Comparison of ENCODE assay signal across 19 mouse cellular contexts in the genomic region with DNA sequence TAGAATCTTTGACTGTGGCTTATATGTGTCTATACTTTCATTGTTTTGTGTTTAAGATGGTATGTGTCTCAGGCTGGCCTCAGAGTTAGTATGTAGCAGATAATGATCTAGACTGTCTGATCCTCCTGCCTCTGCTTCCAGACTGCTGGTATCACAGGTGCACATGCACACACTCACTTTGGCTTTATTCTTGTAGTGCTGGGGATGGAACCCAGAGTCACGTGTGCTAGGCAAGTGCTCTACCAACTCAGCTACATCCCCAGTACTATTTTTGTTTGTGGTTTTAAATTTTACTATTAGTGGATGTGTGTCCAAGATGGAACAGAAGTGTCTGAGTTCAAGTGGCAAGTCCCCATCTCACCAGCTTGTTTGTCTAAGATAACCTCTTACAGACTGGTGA. TPM values are rescaled to one million over a fixed set of nuclear protein-coding genes. Genes with fewer than 3 reads are reported as not detected.
A peak's percentile ranks its signal among the peaks of the same experiment; 100 is the strongest.
DNase-seq lines count a peak whose midpoint lies in the region; ATAC-seq and TF ChIP-seq lines count a peak whose summit lies in the region.
"Had no signal": no experiment of that assay in that cellular context is flagged by ENCODE, and none has a peak within 500 bp of the region (broad histone marks: within the 10 kb centered on the region; RNA-seq: fewer than 3 reads in every experiment).

No protein-coding gene starts in this region.

- no peaks in the 10 kb centered on the region for H3K79me2 ChIP-seq in myocyte (ENCODE audit: control insufficient read depth, insufficient read depth)

- H3K27ac ChIP-seq in small intestine, adult 2 months (ENCODE audit: insufficient read depth, low read depth, low read length), result 0 out of 2 replicates have a peak overlapping the region, but pooled peaks have one; percentile 26
- no peak overlapping the region for H3K27ac ChIP-seq in midbrain, postnatal 0 days (ENCODE audit: low read depth, low read length)

- H3K4me2 ChIP-seq in myocyte (ENCODE audit: low read depth), result no peak overlapping the region
- H3K4me2 ChIP-seq in midbrain, postnatal 0 days (ENCODE audit: low read depth, low read length, poor library complexity, severe bottlenecking), result no peak overlapping the region

- no peak overlapping the region for H3K4me3 ChIP-seq in myocyte
- no peak overlapping the region for H3K4me3 ChIP-seq in small intestine, adult 2 months (ENCODE audit: low read depth, low read length)
- no peak overlapping the region for H3K4me3 ChIP-seq in midbrain, postnatal 0 days (ENCODE audit: low read depth, low read length)

- H3K9ac ChIP-seq in midbrain, postnatal 0 days (replicated peaks; ENCODE audit: low read length, poor library complexity, severe bottlenecking), result no peak overlapping the region

- H3K9me3 ChIP-seq in midbrain, postnatal 0 days (ENCODE audit: low read length), result no peaks in the 10 kb centered on the region
- H3K9me3 ChIP-seq: G1E had no signal

- no peak for DNase-seq in spleen, adult 18-20 months
- no peak for DNase-seq in midbrain, postnatal 0 days (ENCODE audit: low spot score)
- DNase-seq: adrenal gland, adult 2 months; adrenal gland, adult 8-10 months; adrenal gland, postnatal 10 days; adrenal gland, postnatal 14 days; adrenal gland, postnatal 25 days; adrenal gland, postnatal 36 days; B cell, adult 2 months; cerebellum, adult 11 months; cerebellum, adult 11-12 months; cerebellum, adult 18-20 months had no signal

- no peak overlapping the region for H3ac ChIP-seq in myocyte (ENCODE audit: control insufficient read depth, insufficient read length)

- peaks cover 20% of the 10 kb centered on the region; the same call in 1 of the 2 replicates for H3K4me1 ChIP-seq in small intestine, adult 2 months (ENCODE audit: control insufficient read depth, insufficient read depth, insufficient read length, low read length)
- no peaks in the 10 kb centered on the region for H3K4me1 ChIP-seq in midbrain, postnatal 0 days (ENCODE audit: insufficient read depth, low read length)

- TF ChIP-seq CTCF in small intestine, adult 2 months (IDR thresholded peaks at IDR 0.05; ENCODE audit: extremely low read depth, insufficient read length, insufficient replicate concordance, low read depth, low read length), result no peak
- TF ChIP-seq CTCF in midbrain, postnatal 0 days (IDR thresholded peaks at IDR 0.05), result no peak

- no peak for ATAC-seq in midbrain, postnatal 0 days (ENCODE audit: low FRiP score)
- ATAC-seq: activated CD4-positive, CD25-positive, alpha-beta regulatory T cell, adult 4 months; CD4-positive, CD25-positive, alpha-beta regulatory T cell, adult 4 months had no signal

- H3K27me3 ChIP-seq in myocyte (ENCODE audit: control insufficient read depth, insufficient read depth, insufficient read length), result no peaks in the 10 kb centered on the region
- H3K27me3 ChIP-seq in small intestine, adult 2 months (ENCODE audit: control insufficient read depth, insufficient read depth, low read length), result no peaks in the 10 kb centered on the region
- H3K27me3 ChIP-seq in midbrain, postnatal 0 days (ENCODE audit: insufficient read depth, low read length), result no peaks in the 10 kb centered on the region
- H3K27me3 ChIP-seq: CH12.LX, Patski had no signal

- no peak for TF ChIP-seq POLR2A in myocyte (IDR thresholded peaks at IDR 0.05; ENCODE audit: insufficient read length, low read depth)
- no peak for TF ChIP-seq POLR2A in small intestine, adult 2 months (IDR thresholded peaks at IDR 0.05; ENCODE audit: low read depth, low read length)

- no peaks in the 10 kb centered on the region for H3K36me3 ChIP-seq in myocyte (ENCODE audit: control insufficient read depth, insufficient read depth)
- H3K36me3 ChIP-seq in small intestine, adult 2 months (ENCODE audit: control insufficient read depth, insufficient read depth, low read length), result peaks cover 20% of the 10 kb centered on the region
- H3K36me3 ChIP-seq in midbrain, postnatal 0 days (ENCODE audit: insufficient read depth, low read length), result peaks cover 36% of the 10 kb centered on the region

- 45% methylated on average over 1 of the region's 1 CpGs for WGBS in small intestine, adult 2 months
- WGBS in midbrain, postnatal 0 days, result 94% methylated on average over 1 of the region's 1 CpGs

TF ChIP-seq in myocyte, 11 proteins besides CTCF, POLR2A, EP300 and RAD21:
- no peak for TF ChIP-seq SRF (IDR thresholded peaks at IDR 0.05; ENCODE audit: control insufficient read depth, insufficient read length, low read depth)
- no peak for TF ChIP-seq REST (IDR thresholded peaks at IDR 0.05; ENCODE audit: insufficient read depth, insufficient read length)
- no peak for TF ChIP-seq TCF3 (IDR thresholded peaks at IDR 0.05; ENCODE audit: insufficient read length, low read depth)
- no peak for TF ChIP-seq MAX (IDR thresholded peaks at IDR 0.05; ENCODE audit: low read depth)
- no peak for TF ChIP-seq CEBPB (IDR thresholded peaks at IDR 0.05; ENCODE audit: insufficient read depth, poor library complexity, severe bottlenecking)
- TF ChIP-seq USF1 (IDR thresholded peaks at IDR 0.05; ENCODE audit: low read depth), result peak; percentile 52
- TF ChIP-seq MYOG (IDR thresholded peaks at IDR 0.05; ENCODE audit: control insufficient read depth in 1 of 3, insufficient read depth in 1 of 3, insufficient read length in 2 of 3, low read depth in 2 of 3), result no peak
- TF ChIP-seq TCF12 (IDR thresholded peaks at IDR 0.05; ENCODE audit: insufficient read depth, poor library complexity, severe bottlenecking), result no peak
- peak in 1 of 3 experiments; percentile 69 for TF ChIP-seq MYOD1 (IDR thresholded peaks at IDR 0.05; ENCODE audit: control insufficient read depth in 1 of 3, insufficient read length in 2 of 3, low read depth in 2 of 3)

RNA-seq across cellular contexts. Expression of a gene that starts 10.2 kb away (rescaled TPM):
- 6.3 TPM for polyA plus RNA-seq in myocyte (2012; fragmentation: generic; extraction: Trizol)
- polyA plus RNA-seq in small intestine, adult 2 months (2012; rRNA removed), result 2.3 and 5.1 TPM in 2 replicates
- 11.8 and 12.3 TPM in 2 replicates for total RNA-seq in midbrain, postnatal 0 days (2014; rRNA removed)
- 10.2 and 10.8 TPM in 2 replicates for polyA plus RNA-seq in midbrain, postnatal 0 days (2015; fragmentation: Nextera tagmentation; extraction: Ambion mirVana)

RNA-seq across cellular contexts. Expression of a gene that starts 10.3 kb away (rescaled TPM):
- 81.2 TPM for polyA plus RNA-seq in myocyte (2012; fragmentation: generic; extraction: Trizol)
- 29.0 and 34.3 TPM in 2 replicates for polyA plus RNA-seq in small intestine, adult 2 months (2012; rRNA removed)
- 48.4 and 48.7 TPM in 2 replicates for total RNA-seq in midbrain, postnatal 0 days (2014; rRNA removed)
- polyA plus RNA-seq in midbrain, postnatal 0 days (2015; fragmentation: Nextera tagmentation; extraction: Ambion mirVana), result 92.7 and 93.3 TPM in 2 replicates

RNA-seq across cellular contexts. Expression of a gene that starts 29.1 kb away (rescaled TPM):
- polyA plus RNA-seq in myocyte (2012; fragmentation: generic; extraction: Trizol), result 13.5 TPM
- 40.5 and 92.1 TPM in 2 replicates for polyA plus RNA-seq in small intestine, adult 2 months (2012; rRNA removed)
- 29.1 and 35.8 TPM in 2 replicates for total RNA-seq in midbrain, postnatal 0 days (2014; rRNA removed)
- polyA plus RNA-seq in midbrain, postnatal 0 days (2015; fragmentation: Nextera tagmentation; extraction: Ambion mirVana), result 15.7 and 17.4 TPM in 2 replicates
